Mouse (Mus musculus): ENCODE measurements around the gene Mcf2l.

The Mcf2l gene

DNA sequence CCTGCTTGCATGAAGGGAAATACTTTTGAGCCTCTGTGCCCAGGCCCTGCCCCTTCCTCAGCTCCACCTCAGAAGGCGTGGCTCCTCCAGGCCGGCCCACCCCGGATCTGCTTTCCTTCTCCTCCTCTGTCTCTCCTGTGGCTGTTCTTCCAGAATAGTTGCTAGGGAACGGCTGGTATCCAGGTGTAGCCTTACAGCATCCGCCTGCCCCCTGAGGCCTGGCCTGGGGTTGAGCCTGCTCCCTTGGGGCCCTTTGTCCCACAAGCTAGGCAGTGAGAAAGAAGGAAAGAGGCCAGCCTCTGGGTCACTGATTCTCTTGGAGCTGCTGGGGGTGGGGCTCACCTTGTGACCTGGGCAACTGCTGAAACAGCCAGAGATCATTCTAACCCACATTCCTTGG is 38.4 kb downstream of the Mcf2l start:
- no peak for DNase-seq (ENCODE audit: low spot score)

DNA sequence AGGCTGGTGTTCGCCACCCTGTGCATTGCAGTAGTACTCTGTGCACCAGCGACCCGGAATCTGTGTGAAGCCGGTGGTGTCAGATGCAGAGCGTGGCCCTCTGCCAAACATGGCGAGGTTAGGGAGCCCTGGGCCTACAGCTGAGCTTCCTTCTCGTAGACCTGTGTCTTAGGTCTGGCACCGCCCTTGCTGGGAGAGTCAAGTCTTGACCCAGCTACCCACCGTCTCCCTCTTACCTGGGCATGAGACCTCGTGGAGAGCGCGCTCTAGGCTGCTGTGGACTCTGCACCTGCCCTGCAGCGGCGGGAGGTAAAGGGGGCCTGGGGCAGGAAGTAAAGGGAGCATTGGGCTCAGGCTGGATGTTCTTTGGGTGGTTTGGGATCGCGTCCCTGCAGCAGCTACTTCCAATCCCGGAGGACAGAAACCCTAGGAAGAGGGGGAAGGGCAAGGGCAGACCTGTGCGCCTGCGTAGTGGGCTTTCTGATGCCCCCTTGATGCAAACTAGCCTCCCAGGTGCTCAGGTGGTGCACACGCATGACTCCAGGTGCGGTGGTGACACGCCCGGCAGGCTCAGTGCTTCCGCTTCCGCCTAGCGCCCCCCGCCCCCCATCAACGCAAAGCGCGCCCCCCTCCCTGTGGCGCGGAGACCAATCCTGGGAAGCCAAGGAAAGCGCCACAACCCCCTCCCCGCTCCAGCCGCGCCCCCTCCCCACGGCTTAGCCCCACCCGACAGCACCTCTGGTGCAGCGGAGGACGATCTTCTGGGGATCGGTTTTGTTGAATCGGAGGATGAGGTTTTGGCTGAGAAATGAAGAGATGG is 41.8 kb downstream of the Mcf2l start:
- DNase-seq (ENCODE audit: low spot score): no peak

DNA sequence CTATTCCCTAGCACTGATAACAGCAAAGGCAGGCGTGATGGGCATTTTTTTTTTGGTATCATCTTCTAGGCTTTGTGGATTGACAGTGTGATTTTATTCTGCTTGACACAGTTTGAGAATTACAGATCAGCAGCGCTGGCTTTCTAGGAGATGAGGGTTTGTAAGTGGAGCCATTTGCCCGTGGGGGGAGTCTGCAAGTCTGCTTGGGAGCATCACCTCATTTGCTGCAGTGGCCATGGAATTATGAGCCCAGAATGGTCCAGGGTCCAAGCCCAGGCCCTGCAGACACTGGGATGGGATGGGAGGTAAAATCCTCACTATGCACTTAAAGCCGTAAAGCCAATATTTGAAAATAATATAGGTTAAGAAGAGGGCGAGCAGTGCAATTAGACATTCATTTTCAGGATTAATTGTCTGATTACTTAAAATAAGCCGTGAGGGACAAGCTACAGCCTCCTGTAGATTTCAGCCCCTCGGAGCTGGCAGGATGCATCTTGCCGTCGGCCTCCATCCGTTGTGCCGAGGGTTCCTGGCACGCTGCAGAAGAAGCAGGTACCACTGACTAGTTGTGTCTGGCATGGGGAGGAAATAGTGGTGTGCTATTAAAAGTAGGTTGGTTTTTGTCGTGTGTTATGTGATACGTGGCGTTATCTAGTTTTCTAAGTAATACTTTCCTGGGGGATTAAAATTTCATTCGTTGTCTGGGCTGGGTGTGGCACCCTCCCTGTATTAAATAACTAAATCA is 42.7 kb downstream of the Mcf2l start:
- no peak for DNase-seq (ENCODE audit: low spot score)

DNA sequence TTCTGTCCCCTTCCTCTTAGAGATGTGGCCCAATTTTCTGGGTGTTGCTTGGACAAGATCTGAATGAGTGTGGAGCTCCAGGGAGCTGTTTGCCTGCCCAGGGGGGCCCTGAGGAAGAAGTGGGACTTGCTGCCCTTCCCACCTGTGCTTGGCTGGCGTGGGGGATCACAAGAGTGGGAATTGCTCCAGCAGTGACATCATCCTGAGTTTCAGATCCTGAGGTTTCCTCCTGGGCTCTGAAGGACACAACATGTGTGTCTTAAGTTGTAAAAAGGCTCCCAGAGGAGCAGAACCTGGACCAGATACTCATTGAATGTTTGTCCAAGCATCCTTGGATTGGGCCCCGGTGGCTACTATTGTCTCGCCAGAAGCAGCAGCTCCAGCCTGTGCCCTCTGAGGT is 43.4 kb downstream of the Mcf2l start:
- DNase-seq (ENCODE audit: low spot score): no peak

DNA sequence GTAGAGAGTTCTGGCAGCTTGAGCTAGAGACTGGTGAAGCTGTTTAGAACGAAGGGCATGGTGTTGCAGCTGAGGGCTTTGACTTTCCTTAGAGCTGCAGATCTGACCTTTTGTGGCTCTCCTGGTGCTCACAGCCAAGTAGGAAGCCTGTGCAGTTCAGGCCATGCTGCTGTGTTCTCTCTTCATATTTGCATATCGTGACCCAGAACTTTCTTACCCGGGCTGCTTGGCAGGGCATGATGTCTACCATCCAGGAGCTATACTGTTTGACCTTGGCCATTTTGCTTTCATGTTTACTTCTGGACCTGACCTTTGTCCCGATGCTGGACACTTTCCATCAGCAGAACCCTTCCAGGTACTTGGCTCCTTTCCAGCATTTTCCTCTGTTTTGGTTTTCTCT is 44.2 kb downstream of the Mcf2l start:
- DNase-seq (ENCODE audit: low spot score): no peak

DNA sequence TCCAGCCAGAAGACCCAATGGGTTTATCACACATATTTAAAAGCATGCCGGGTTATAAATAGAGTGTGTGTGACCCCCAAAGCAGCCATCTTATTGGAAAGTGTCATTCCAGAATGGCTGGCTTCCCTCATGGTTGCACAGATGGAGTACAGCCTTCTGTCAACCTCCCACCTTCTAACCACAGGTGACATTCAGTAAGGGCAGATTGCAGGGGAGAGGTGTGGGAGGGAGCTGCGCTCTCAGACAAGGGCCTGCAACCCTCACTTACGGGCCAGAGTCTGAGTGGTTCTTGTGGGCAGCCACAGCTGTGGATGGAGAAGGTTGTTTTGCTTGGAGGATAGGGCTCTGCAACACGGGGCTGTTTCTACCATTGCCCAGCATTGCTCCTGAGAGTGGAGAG is 47.0 kb downstream of the Mcf2l start:
- DNase-seq (ENCODE audit: low spot score): no peak

DNA sequence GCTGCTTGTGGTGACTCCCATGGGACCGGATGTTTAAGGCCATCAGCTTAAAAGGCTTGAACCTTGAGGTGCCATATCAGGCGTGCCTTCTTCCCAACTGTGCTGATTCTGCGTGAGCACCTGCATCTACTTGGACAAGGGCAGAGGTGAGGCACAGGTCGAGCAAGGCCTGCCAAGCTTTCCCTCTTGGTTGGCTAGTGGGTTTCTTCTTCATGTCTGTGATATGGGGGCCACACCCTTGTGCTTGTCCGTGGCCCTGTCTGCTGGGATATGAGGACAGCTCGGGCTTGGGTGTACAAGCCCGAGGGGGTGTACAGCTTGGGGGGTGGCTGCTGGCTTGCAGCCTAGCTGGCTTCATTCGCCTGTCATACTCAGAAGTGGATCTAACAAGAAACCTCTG is 51.4 kb downstream of the Mcf2l start:
- no peak for DNase-seq (ENCODE audit: low spot score)

DNA sequence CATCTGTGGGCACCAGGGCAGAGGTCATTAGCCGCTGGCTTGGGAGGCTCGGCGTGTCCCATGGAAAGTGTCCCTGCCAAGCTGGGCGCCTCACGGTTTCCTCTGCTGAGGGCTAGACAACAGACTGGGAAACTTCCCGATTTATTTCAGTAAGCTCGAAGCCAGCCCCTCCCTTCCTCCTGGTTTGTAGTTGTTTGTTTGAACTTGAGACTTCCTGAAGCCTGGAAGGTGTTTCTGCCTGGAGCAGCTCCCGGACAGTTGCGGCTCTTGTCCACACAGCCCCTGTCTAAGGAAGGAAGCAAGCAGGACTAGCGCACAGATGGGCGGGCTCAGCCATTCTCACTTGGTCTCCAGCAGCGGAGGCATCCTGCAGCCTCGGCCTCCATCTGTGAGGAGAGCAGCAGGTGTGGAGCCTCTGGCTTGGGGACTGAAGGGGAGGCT is 52.4 kb downstream of the Mcf2l start:
- no peak for DNase-seq (ENCODE audit: low spot score)

DNA sequence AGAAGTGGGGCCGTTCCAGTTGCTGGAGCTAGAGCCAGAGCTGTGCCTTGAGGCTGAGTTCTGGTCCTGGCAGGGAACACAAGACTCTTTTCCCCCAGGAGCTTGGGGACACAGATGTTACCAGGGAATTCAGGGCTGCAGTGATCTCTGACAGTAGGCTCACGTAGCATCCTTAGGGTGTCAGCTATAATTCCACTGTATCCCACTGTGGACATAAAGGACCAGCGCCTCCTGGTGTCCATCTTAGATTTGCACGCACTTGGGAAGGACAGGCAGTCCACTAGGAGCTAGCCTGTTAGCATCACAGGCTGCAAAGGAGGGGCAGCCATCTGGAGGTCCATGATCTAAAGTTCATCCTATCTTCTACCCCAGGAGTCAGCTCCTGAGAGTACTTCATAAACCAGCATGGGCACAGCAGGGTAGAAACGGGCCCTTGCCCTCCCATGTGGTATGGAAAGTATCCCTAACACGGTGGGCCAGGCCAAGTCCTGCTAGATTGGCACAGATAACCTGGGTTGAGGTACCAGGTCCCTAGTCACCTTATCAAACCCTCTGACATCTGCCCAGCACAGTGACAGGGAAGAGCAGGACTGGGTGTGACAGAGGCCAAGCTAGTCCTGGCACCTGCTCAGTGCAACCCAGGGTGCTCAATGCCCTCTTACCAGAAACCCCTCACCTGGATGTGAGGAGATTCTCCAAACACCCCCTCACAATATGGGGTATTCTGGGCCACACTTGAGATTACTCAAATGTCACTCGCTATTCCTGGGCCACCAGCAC is 53.8 kb downstream of the Mcf2l start:
- DNase-seq (ENCODE audit: low spot score): no peak

DNA sequence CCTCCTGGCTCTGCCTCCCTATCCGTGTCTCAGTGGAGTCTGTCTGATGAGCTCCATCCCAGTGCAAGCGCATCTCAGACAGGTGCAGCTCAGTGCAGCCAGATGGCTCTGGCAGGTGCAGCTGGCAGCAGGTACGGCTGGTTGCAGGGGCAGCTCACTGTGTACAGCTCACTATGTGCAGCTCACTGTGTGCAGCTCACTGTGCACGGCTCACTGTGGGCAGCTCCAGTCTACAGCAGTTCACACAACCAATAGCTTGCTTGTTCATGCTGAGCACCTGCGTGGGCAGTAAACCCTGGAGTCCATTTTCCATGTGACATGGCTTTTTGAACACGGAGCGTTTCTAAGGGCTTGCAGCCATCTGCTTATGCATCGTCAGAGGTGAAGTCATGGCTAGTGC is 54.4 kb downstream of the Mcf2l start:
- no peak for DNase-seq (ENCODE audit: low spot score)

DNA sequence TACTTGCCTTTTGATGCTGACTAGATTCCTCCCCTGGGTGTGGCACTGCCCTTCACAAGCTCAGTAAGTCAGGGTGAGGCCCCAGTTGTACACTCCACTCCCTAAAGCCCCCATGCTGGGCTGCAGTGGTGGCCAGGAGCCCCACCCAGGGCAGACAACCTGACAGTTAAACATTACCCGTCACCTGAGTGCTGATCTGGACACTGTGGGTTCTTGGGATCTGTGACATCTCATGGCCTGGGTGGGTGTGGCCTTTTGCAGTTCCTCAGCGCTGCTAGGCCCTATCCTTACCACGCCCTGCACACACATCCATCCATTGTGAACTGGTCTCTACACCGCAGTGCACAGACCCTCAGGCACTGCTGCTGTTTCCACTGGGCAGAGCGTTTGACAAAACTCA is 55.3 kb downstream of the Mcf2l start:
- DNase-seq (ENCODE audit: low spot score): no peak

DNA sequence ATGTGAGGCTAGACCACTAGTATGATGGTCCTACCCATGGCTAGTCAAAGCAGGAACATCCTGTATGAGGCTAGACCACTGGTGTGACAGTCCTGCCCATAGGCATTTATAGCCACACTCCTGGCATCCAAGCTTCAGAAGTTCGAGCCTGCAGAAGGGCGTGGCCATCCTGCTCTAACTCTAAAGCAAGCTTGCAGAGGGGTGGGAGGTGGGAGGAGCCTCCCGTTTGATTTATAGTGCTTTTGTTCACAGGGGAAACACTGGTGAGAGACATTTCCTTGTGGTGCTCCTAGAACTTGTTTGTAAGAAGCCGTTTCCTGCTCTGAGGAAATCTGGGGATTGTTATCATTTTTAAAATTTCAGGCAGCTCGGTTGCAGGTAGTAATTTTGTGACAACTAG is 56.7 kb downstream of the Mcf2l start:
- no peak for DNase-seq (ENCODE audit: low spot score)

DNA sequence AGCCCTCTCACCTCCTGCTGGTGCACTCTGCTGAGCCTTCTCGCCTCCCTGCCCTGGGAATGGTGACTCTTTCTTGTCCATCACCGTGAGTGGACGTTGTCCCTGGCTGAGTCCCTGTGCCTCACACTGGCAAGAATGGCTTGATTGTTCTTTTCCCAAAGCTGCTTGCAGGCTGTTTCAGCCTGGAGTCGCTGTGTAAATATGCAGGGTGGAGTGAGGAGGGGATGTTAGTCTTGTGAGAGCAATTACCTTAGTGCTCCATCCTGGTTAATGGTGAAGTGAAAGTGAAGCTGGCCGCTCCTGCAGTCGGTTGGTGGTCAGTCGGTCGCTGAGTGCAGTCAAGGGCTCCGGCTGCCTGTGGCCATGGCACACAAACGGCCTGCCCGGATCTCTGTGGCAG is 57.8 kb downstream of the Mcf2l start:
- DNase-seq (ENCODE audit: low spot score): no peak

DNA sequence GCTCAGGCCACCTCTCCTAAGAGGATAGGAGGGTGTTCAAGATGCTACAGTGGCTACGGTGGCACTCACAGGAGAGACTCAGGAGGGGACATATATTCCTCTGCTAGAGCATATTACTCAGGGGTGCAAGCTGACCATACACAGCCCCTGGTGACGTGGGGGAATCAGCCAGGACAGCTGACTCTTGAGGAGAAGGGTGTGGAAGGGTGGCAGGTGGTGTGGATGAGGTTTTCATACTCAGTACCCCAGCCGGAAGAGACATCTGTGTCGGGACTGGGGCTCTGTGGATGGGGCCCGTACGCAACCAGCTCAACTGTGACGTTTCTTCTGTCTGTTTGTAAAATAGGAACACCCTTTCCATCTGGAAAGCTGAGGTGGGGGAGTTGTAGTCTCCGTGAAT is 58.9 kb downstream of the Mcf2l start:
- no peak for DNase-seq (ENCODE audit: low spot score)

DNA sequence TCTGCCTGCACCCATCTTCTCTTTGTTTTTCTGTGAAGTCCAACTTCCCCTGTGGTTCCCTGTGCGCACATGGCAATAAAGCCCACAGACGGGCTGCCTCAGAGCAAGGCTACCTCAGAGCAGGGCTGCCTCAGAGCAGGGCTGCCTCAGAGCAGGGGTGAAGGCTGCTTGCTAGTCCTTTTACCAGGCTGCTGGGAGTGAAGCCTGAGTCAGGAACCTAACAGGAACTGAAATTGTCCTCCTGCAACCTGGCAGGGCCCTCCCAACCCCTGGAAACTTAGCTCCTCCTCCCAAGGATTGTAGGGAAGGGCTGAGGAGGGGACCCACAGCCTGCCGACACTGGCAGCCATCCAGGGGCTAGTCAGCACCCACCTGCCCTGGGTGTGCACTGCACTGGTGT is 60.2 kb downstream of the Mcf2l start:
- DNase-seq (ENCODE audit: low spot score): no peak

DNA sequence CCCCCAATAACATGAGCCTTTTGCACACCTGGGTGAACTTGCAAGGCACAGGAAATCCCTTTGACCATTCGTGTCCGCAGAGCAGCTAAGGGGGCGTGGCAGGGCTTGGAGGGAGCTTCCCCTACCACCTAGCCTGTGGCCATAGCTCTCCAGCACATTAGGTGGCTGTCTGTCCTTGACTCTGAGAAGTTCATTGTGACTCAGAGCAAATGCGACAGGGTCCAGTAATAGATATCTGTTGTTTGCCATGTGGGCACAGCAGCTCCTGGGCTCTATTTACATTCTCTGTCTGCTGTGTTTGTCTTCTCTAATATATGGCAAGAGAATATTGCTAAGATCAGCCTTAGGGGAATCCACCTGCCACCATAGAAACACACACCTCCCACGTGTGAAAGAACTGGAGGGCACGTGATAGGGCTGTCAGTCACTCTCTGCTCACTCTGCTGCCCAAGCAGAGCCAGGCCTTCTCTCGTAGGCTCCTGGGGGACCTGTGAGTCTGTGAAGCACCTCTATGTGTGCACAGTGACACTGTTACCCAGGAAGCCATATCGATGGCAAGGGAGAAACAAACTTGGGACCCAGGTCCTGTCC is 60.9 kb downstream of the Mcf2l start:
- DNase-seq (ENCODE audit: low spot score): no peak

DNA sequence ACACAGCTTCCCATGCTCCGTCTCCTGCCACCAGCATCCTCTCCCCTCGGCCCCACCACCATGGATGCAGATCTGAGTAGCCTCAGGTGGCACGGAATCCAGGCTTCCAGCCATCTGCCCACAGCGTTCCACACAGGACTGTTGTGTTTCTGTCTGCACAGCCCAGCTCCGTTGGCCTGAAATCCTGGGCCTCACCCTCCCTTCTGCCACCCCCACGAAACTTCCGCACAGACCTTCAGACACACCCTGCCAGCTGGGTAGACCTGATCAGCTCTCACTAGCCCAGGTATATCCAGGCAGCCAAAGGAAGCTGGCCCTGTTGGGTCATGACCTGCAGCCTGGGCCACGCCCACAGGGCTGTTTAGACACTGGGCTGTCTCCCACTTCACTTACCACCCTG is 66.9 kb downstream of the Mcf2l start:
- DNase-seq (ENCODE audit: low spot score): no peak

DNA sequence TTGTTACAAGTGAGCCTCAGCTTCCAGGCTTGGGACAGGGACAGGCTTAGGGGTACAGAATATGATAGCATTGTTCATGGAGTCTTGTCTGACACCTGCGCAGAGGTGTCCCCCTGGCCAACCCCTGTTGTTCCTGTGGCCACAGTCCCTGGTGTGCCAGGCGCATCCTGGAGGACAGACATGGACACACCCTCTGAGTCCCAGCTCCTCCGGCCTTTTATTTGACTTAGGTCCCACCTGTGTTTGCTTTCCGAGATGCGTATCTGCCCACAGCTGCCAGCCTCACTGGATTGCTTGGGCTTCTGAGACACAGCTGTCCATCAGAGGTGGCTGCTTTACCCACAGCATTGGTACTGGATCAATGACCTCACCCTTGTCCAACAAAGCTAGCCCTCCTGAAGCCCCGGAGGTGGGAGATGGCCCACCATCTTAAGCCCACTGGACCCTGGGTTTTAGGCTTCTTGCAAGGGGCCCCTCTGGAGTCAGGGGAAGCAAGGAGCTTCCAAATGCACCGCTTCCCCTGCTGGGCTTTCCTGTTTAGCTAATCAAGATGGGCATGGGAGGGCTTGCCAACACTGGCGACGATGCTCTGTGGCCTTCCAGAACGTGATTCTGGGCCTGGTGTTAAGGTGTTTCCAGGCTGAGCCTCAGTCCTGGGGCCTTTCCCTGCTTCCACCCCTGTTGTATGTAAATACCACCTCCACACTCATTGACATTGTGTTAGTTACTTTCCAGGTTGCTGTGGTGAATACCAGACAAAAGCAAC is 67.7 kb downstream of the Mcf2l start:
- DNase-seq (ENCODE audit: low spot score): no peak

DNA sequence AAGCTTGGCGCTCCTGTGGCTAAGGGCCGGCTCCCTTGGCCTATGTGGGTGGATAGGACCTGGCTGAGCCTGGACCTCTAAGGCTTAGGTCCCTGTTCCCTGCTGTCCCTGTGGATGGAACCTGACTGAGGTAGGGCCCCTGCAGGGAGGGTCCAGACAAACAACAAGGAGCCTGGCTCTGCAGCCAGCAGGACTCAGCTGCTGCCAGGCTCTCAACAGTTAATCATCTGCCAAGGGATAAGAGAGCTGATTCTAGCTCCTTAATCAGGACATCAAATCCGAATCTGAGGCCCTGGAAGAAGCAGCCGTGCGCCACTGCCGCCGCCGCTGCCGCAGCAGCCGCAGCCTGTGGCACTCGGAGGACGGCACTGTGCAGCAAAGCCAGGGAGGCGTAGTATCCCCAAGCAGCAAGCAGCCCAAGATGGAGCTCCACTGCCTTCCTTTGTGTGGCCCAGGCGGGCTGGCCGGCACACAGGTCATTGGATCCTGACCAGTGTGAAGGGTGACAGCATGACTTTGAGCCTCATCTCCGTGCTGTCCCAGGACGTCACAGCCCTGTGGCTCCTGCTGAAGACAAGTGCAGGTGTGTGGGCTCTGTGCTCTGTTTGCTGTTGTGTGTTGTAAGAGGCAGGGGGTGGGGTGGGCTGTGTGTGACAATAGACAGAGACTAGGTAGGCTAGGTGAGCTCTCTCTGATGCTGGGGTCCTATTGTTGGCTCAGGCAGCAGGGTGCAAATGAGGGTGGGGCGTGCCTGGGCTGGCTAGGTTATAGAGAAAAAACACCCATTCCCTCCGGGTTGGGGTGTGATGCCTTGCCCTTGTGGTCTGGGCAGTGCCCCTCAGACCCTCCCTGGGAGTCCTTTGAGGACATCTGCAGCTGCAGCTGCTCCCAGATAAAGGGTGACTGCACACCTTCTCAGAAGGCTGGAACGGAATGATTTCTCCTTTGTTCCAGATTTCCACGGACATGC is 74.3 kb downstream of the Mcf2l start:
- DNase-seq (ENCODE audit: low spot score): no peak

DNA sequence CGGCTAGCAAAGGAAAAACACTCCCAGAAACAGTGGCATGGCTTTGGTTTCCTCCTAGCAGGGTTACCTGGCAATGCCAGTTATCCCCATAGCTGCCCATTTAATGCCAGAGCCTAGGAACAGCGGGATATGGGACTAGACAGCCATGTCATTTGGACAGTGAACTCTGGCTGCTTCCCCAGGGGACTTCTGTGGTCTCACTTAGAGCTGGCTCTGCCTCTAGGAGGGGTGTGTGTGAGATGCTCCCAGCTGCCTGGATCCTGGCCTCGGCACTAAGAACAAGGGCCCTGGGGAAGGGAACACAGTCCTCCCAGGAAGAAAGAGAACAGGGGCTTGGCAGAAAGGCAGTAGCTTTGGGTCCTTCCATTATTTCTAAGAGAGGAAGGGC is 75.0 kb downstream of the Mcf2l start:
- no peak for DNase-seq (ENCODE audit: low spot score)

All from T-cell, adult 2 months (primary cell).